Mouse (Mus musculus) spleen, postnatal 4 days (tissue): ENCODE measurements around the gene Cpne8.

Experiments used
- DNase-seq, 2 experiments: peaks; one replicate each; pipeline ENCODE4 v3.0.0; 2022; ENCODE audit warnings: low spot score in 2 of 2

Cpne8 gene

DNA sequence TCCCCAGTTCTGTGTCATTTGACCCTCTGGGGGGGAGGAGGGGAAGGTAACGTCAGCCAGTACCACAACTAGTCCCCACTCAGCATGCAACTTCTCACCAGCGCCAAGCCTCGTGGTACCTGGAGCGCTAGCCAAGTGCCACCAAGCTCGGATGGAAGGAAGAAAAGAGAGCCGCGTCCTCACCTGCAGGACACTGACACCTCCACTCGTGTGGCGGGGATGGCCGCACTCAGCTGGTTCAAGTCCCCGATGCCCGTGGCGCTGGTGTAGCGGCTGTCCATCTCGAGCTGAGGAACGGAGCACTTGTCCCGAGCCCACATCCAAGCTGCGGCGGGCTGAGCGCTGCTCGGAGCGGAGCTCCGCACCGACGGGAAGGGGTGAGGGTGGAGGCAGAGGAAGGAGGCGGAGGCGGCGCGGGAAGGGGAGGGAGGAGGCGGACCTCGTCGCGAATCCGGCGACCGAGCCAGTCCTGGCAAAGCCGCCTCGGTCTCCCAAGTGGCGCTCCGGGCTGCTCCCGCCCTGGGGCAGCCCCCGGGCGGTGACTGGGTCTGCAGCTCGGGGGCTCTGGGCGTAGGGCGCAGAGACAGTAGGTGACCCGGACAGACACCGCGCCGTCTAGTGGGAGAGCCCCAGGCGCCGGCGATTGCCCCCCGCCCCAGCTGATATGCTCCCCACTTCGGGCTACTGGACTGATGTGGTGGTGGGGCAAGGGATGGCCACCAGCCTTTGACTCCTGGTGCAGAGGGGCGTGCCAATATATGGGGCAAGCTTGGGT is at the start of gene Cpne8:
Gene Cpne8, minus strand, starts transcription at position 448 of the 775 bp plus-strand sequence.
- DNase-seq = peak; percentile 20 to 60

DNA sequence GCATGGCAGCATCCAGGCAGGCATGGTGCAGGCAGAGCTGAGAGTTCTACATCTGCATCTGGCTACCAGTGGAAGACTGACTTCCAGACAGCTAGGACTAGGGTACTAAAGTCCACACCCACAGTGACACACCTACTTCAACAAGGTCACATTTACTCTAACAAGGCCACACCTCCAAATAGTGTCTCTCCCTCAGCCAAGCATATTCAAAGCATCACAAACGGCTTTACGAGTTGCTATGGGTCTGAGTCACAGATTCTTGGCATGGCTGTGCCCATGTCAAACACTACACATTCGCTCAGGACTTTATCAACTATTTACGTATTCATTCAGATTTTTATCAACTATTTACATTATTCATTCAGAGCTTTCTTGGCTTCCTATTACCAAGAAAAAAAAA is 38.5 kb upstream of the Cpne8 start:
- DNase-seq = no peak

DNA sequence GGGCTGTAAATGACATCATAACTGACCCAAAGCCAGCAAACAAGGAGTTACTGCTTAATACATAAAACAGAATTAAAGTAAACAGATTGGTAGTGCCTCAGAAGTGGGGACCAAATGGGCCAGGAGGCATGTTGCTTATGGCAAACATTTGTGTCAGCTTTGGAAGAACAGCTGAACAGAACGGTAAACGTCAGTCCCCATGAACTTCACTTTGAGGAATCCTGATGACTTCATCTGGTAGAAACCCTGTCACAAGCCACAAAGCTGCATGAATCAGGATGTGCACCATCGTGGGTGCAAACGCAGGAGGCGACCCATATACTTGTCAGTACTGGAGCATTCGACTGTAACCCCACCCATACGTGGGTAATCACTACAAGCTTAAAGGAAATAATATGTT is 30.1 kb upstream of the Cpne8 start:
- DNase-seq = no peak

DNA sequence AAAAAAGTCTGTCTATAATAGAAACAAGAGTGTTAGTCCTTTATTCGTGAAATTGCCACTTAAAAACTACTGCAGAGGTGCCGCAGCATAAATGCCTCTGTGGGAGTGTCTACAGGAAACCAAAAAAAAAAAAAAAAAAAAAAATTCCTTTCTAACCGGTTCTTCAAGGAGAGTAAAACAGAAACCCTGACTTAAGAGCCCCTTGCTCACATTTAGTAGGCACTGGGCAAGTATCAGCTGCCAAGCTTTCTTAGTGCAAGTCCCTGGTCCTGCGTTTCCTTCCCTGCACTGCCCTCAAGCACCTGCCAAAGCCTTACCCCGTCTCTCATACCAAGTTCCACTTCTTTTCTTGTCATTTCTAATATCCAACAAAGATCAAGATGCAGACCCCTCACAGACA is 25.1 kb upstream of the Cpne8 start:
- DNase-seq = no peak

DNA sequence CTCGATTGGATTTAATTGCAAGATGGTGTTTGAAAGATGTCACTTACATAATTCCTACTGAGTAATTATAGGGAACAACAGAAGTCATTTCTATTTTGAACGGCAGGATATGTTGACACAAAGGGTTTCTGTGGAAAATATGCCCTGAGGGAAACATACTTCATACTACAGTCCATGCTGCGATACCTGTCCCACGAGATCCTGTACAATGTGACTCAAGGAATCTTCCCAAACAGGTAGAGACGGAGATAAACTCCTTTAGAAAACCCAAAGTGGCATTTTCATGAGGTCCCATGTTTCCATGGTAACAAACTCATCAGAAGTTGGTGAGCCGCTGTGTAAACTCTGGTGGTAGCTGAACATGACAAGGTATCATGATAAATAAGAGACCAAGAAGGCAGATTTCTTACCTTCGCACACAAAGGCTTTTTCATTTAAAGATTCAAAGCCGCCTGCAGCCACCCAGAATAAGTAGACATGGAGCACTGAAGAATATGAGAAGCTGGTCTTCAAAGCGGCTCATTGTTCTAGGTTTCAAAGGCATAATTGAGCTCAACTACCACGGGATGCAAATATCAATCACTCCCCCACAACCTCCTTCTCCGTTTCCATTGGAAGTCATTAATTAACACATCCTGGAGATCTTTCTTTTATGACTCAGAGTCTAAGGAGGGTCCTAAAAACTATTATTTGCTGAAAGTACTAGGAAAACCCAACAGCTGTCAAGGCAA is 24.4 kb upstream of the Cpne8 start:
- DNase-seq = no peak

DNA sequence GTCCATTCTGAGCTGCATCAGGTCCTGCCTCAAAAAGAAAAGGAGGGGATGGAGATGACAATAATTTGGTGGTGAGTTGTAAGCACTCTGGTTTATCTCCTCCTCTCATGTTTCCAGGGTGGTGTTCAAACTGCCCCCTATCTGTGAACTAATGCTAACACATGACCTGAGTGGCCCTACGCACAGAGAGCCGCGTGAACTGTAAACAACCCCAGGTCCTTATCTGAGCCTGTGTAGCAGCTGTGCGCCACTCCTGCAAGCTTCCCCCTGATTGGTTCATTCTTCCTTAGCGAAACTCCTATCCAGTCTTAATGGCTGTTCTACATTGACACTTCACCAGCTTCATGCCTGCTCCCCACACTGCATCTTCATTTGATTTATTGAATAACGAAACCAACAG is 7.5 kb upstream of the Cpne8 start:
- DNase-seq = no peak

DNA sequence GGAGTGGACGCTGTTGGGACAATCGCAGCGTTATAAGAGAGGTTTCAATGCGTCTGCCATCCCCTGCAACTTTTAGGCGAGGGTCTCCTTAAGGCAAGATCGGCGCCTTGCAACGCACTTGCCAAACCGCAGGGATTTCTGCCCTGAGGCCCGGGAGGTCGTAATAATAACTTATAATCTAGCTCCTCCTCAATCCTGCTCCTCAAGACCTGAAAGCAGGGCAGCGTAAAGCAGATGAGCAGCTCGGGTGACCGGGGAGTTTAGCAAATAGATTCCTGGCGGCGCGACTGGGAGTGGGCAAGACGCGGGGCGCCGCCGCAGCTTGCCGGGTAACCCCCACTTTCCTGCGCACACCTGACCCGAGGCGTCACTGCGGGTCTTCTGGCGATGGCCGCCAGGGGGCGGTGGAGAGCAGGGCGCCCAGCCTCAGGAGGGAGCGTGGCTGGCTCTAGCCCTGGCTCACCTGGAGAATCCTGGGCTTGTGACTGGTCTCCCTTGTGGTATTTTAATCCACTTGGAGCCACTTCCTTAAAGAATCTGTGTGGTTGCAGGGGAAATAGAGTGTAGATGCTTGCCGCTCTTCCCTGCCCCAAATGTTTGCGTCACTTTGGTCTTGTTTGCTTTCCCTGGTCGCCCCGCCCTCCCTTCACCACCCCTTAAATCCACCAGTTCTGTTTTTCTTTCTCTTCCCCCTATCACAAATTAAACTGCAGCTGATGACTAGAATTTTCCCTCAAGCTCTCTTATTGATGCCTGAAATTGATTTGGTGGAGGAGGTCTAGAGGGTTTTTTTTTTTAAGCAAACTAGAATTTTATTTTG is 738 bp upstream of the Cpne8 start:
- peak; percentile 20 to 72 for DNase-seq

DNA sequence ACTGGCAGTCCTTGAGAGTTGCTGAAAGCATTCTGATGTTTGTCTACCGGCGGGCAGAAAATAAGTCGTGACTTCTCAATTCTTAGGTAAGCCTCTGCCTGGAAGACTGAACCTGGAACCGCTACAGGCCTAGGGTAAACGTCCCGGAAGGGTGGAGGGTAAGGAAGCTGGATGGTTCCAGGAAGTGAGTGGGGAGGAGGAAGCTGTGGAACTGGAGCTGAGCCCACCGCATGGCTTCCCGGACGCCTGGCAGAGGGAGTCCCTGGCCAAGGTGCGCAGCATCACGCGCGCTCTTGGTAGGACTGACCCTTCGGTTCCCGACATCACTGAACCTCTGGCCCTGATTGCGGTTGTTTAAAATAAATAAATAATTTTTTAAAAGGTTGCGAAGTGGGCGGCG is 744 bp downstream of the Cpne8 start:
- DNase-seq = no peak

DNA sequence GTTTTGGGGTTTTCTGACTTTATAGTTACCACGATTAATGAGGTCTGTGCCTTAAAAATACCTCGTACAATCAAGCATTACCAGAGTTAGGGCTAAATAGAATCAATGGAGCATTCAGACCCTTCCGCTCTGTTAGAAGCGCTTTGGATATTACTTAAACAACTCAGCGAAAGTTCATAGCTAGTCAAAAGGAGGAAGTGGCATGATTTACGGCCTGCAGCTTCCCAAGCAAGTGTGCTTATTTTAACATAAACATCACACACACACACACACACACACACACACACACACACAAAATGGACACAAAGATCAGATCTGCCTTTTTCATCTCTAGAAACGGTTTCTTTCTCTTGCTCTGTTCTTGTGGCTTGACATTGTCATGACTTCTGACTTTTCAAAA is 9.7 kb downstream of the Cpne8 start:
- no peak for DNase-seq

DNA sequence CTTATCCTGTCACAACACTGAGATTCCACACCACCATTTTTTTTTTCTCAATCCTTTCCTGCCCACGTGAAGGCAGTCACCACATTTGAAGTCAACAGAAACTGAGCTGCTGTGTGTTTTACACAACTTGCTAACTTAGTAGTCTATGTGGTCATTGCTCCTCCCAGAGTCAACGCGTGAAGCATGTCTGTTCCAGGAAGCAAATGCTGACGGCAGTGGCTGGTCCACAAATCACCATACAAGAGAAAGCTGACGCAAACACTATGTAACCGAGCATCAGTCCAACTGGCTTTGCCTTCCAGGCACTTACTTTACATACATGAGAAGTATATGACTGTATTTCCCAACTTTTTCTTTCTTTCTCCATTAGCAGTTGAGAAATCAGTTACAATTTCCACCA is 12.3 kb downstream of the Cpne8 start:
- DNase-seq = no peak

DNA sequence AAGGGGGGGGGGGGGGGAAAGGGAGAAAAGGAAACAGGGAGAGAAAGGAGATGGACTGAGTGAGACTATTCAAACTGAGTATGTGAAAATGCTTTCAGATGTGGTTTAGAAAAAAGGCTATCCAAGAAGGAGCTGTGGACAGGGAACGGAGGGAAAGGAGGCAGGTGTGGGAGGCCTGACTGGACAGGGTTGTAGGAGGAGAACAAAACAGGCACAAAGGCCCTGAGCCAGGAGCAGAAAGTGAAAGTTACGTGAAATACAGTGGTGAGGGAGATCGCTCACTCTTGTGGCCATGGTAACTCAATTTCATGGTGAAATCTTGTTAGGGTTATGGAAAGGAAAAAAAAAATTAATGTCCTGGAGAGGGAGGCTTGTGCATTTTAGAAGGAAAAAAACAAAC is 14.6 kb downstream of the Cpne8 start:
- no peak for DNase-seq

DNA sequence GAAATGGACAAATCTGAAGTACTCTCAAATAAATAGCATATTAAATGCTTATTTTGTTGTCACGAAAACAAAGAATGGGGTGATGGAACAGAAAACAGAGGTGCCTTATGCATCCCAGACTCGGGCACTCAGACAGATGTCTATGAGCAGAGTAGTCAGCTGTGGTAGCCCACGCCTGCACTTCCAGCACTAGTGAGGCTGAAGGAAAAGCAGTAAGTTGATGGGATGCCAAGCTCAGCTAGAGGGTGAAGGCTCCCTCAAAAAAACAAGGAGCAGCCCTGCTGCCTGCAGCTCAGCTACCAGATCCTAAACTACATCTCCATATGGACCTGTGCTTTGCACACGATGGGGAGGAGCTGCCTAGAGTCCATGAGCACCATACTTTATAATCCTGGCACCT is 15.6 kb downstream of the Cpne8 start:
- no peak for DNase-seq

DNA sequence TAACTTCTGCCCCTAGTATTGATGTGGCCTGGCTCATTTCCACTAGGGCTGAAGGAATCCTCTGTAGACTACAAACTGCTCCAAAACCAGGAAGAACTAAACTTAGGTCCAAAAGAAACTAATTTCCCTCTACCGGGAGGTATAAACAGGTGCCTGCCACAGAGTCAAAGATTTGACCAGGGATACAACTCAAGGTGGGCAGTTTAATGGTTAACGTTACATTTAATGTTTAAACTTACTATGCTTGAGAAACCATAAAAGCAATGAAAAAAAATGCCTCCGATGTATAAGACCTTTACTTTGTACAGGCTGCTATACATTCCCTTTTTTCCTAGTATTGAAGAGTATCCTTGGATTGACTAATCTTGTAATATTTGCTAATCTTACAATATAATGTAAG is 18.5 kb downstream of the Cpne8 start:
- no peak for DNase-seq

DNA sequence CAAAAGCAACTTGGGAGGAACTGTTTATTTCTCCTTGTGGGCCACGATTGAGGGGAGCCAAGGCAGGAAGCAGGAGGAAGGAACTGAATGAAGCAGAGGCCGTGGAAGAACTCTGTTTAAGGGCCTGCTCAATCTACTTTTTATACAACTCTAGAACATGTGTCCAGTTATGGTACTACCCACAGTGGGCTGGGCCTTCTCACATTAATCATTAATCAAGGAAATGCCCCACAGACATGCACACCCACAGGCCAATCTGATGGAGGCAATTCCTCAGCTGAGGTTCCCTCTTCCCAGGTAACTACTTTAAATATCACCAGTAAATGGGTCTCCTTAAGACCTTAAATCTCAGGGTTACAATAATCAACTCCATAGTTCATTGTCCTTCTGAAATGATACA is 21.2 kb downstream of the Cpne8 start:
- DNase-seq = no peak

DNA sequence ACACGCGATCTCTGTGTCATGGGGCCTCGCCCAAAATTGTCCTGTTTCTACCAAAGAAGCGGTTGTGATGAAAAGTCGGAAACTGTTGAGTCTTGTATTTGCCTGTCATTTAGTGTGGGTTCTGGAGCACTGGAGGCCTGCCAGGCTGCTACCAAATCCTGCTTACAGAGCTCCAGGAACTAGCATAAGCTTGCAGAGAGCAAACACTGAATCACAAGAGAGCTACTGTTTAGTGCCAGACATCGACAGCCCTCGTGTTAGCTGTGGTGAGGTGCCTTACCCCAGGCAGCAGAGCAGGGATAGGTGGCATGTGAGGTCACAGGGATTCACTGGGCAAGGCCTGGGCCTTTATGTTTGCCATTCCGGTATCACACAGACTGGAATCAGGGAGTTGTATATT is 22.7 kb downstream of the Cpne8 start:
- DNase-seq = no peak

DNA sequence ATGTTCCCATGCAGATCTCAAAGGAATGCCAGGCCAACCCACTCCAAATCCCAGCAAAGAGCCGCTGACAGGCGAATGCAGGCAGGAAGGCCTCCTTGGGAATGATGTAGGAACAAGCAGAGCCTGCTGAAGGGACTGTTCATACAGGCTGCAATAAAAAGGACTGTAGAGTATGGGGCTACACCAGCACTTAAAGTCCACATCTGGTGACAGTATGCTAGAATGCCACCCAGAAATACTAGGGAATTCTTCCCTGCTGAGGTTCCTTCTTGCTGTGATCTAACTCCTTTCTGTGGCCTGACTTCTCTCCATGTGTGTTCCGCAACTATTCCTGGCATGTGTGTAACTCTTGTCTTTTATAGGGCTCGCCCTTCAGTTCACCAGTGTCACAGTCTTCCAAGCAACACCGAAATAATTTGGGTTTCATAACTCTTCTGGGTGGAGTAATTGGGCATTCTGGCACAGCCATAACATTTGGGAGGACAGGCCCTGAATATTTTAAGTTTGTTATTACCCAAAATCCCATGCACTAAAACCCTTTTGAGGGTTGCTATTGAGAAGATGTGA is 32.1 kb downstream of the Cpne8 start:
- DNase-seq = no peak

DNA sequence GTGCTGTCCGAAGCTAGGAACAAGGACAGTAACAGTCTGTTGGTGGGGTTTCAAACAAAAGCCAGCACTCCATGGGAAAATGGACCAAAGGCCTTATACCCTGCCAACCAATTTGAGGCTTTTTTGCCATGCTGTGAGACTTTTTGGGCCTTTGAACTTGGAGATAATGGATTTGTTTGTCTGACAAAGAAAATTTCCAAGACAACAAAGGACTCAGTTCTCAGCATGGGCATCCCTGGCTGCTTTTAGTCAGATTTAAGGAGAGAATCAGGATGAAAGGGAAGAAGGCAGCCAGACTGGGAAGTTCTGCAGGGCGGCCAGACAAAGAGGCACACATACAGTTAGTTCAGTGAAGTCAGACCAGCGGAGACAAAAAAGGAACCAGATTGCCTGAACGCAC is 32.9 kb downstream of the Cpne8 start:
- DNase-seq = no peak

DNA sequence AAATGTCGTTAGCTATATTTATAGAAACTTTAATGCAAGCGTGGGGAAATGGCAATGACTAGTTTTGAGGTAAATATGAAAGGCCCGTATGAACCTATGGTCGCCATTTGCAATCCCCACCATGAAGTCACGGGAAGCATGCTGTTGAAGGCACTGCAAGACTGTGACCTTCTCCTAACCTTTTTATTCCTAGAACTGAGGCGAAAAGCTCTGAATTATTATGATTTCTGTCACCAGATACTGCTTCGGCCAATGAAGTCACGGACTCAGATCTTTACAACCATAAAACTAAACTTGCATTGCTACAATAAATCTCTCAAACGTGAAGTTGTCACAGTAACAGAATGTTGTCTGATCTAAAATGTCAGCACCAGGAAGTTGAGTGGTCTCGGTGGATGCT is 33.4 kb downstream of the Cpne8 start:
- no peak for DNase-seq

DNA sequence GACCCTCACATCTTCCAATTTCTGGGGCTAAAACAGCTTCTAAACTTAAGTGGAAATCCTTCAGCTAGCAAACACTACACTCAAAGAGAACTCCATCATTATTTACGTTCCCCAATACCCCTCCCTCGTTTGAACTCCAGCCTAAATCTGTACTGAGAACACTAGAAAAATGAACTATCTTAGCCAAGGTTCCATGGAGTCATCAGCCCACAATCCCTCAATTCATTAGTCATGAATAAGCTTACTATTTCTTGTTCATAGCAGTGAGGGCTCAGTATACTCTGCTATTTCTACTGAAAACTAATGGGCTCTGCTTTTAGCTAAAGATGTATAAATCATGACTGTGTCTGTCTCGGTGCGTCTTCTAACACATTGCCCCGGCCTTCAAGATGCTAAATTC is 55.0 kb downstream of the Cpne8 start:
- DNase-seq = no peak

DNA sequence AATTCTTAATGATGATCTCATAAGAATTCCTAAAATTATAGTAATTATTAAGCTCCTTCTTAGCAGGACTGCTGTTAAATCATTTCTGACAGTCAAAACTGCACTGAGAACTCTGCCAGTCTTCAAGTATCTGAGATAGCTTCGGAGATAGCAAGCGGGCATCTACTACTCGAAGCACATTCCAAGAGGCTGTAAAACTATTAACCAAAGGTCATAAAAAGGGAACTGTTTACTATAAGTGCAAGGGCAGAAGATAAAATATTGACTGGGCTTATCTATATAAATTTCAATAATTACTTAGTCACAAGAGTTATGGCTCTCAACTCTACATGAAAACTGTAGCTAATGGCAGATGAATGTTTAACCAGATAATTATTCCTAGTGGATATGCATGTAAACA is 57.2 kb downstream of the Cpne8 start:
- no peak for DNase-seq

DNA sequence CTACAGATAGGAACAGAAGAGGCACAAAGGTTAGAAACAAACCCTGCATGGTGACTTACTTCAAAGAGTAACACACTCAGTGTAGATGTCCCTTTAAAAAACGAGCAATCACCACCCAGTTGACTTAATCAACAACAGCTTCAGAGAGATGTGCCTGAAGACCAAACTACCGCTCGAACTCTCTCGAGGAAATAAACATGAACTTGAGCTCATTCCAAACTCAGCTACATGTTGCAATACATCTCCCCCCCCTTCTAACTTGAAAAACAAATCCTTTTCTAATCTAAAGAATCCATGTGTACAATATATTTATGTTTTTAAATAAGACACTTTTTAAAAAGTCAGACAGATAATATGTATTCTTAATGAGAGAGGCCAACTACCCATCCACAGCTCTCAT is 59.5 kb downstream of the Cpne8 start:
- no peak for DNase-seq

DNA sequence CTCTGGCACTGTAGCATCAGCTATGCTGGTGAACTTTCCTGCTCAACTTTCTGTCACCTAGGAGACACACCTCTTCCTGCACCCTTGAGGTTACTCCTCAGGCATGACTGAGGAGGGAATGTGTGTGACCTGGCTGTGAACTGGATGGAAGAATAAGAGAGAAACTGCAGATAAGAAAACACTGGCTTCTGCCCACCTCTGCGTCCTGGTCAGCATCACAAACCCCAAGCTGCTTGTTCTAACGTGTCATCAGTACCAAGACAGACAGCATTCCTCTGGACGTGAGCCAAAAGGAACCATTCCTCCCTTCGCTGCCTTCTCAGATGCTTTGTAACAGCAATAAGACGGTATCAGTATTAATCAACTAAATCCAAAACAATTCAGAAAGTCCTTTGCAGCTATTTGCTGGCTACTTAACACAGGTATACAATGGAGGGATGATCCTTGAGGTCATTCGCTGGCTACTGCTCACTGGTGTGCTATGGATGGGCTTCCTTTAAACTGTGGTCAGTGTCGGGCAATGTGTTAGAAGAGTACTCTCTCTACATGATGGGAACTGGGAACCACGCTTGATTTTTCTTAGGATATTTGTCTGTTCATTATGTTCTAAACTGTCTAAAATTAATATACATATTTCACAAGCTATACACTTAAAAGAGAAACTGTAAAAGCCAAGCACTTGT is 63.0 kb downstream of the Cpne8 start:
- DNase-seq = no peak
